Mouse (Mus musculus) heart, embryonic 11.5 days (tissue): Measurements from ENCODE around the gene B3gnt7. TPM values are rescaled to one million over a fixed set of nuclear protein-coding genes. Genes with fewer than 3 reads are reported as not detected.
A peak's percentile ranks its signal among the peaks of the same experiment; 100 is the strongest.
"Not testable (repeated sequence)": the region's sequence is repeated elsewhere in the genome, so short reads cannot be mapped to it uniquely, and the experiment has no call there.

Source experiments
- ATAC-seq: fragments of 200-750 bp; cut with Nextera tagmentation; replicated peaks from 2 replicates; pipeline ENCODE4 v1.8.0; 2017; ENCODE audit warnings: moderate library complexity; ENCODE audit not compliant: insufficient number of reproducible peaks, low FRiP score, low TSS enrichment
- H3K27ac ChIP-seq: fragments of 300-500 bp; sonication (generic); 2 replicates; pipeline ENCODE4 v1.5.1; 2014; ENCODE audit warnings: mild to moderate bottlenecking, low read depth, low read length
- H3K27me3 ChIP-seq: fragments of 300-500 bp; sonication (generic); 2 replicates; pipeline ENCODE4 v1.6.1; 2014; ENCODE audit warnings: mild to moderate bottlenecking, low read length, mixed read lengths; ENCODE audit not compliant: control insufficient read depth, insufficient read depth
- H3K36me3 ChIP-seq: fragments of 300-500 bp; sonication (generic); 2 replicates; pipeline ENCODE4 v1.6.1; 2014; ENCODE audit warnings: mild to moderate bottlenecking, low read length, moderate library complexity, mixed read lengths; ENCODE audit not compliant: control insufficient read depth, insufficient read depth
- H3K4me1 ChIP-seq: fragments of 300-500 bp; sonication (generic); 2 replicates; pipeline ENCODE4 v1.6.1; 2014; ENCODE audit warnings: low read length; ENCODE audit not compliant: control insufficient read depth, insufficient read depth
- H3K4me2 ChIP-seq: fragments of 300-500 bp; sonication (generic); 2 replicates; pipeline ENCODE4 v1.6.1; 2014; ENCODE audit warnings: mild to moderate bottlenecking, moderate library complexity
- H3K4me3 ChIP-seq: fragments of 300-500 bp; sonication (generic); 2 replicates; pipeline ENCODE4 v1.5.1; 2014; ENCODE audit warnings: low read depth, low read length
- H3K9ac ChIP-seq: fragments of 300-500 bp; sonication (generic); 2 replicates; pipeline ENCODE4 v1.6.1; 2014; ENCODE audit warnings: mild to moderate bottlenecking, low read depth, low read length, moderate library complexity
- H3K9me3 ChIP-seq: fragments of 300-500 bp; sonication (generic); replicated peaks from 2 replicates; pipeline ENCODE4 v1.6.1; 2016; ENCODE audit warnings: low read length; ENCODE audit not compliant: control insufficient read depth
- WGBS: fragments of 180-500 bp; shearing (Covaris S2); extraction: QIAGEN DNeasy Blood & Tissue Kit; methylation state at CpG from one replicate; pipeline ENCODE4 v1.1.7; 2014; ENCODE audit not compliant: insufficient replicate concordance; 5-methylcytosine and 5-hydroxymethylcytosine counted together
- polyA plus RNA-seq: library from polyadenylated mRNA; unstranded; fragments of >200 nt; fragmentation: Nextera tagmentation; extraction: Ambion mirVana; gene quantifications from 2 replicates; pipeline ENCODE4 v1.2.1, GENCODE M21; 2014

Gene B3gnt7
- polyA plus RNA-seq, 1 experiment from 2014 or later = 7.0 TPM

DNA sequence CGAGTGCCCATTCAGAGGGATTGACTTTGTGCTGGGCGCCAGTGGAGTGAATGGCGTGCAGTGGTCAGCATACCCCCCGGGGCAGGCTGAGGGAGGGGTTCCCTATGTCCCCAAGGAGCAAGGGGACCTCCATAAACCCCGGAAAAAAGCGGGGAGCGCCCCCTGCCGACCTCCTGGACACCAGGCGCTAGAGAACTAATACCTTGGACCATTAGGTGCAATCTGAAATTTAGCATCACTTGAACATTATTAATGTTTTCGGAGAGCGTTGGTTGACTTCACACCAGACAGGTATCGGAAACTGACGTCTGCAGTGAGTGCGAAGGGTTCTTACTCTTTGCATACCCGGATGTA is 11.1 kb downstream of the B3gnt7 start:
- Histone ChIP-seq H3K4me2 (peak overlapping the region; percentile 46), H3K4me3 (no peak overlapping the region), H3K36me3 (no peaks in the 10 kb centered on the region), H3K27me3 (peaks cover 3% of the 10 kb centered on the region; the same call in 1 of the 2 replicates), H3K4me1 (0 out of 2 replicates have a peak, but pooled peaks cover 2% of the 10 kb centered on the region), H3K9ac (no peak overlapping the region), H3K9me3 (no peaks in the 10 kb centered on the region), H3K27ac (no peak overlapping the region)
- 24% methylated on average over 15 of the region's 15 CpGs for WGBS
- no peak for ATAC-seq

- no peak overlapping the region for H3K27ac ChIP-seq
- H3K27me3 ChIP-seq = no peaks in the 10 kb centered on the region
- no peaks in the 10 kb centered on the region for H3K36me3 ChIP-seq
- H3K4me1 ChIP-seq = no peaks in the 10 kb centered on the region
- 78% methylated on average over 6 of the region's 8 CpGs for WGBS
- H3K9me3 ChIP-seq = no peaks in the 10 kb centered on the region
- no peak overlapping the region for H3K4me2 ChIP-seq
- no peak overlapping the region for H3K9ac ChIP-seq
- ATAC-seq = no peak
- no peak overlapping the region for H3K4me3 ChIP-seq
Measured at GRCm38 (mm10) chr1:86320822-86321413, 18.3 kb downstream of the B3gnt7 start.

DNA sequence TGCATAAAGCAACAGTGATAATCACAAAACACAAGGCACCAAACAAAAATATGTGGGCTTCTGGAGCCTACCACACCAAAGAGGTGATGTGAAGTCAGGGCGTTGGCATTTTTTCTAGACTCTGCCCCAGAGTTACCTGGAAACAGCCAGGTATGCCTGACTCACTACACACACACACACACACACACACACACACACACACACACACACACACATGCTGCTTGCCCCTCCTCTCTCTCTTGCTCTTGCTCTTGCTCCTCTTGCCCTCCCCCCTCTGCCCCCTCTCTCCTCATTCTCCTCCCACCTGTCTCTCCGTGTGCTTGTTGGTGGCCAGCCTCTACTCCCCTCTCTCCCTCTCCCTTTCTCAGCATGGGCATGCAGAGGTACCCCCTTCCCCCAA is 33.7 kb downstream of the B3gnt7 start:
- no peaks in the 10 kb centered on the region for H3K36me3 ChIP-seq
- H3K27ac ChIP-seq = no peak overlapping the region
- no peaks in the 10 kb centered on the region for H3K4me1 ChIP-seq
- no peak for ATAC-seq
- H3K27me3 ChIP-seq = no peaks in the 10 kb centered on the region
- 52% methylated on average over 2 of the region's 2 CpGs for WGBS
- no peak overlapping the region for H3K4me3 ChIP-seq
- H3K9me3 ChIP-seq = no peaks in the 10 kb centered on the region
- no peak overlapping the region for H3K9ac ChIP-seq
- no peak overlapping the region for H3K4me2 ChIP-seq

DNA sequence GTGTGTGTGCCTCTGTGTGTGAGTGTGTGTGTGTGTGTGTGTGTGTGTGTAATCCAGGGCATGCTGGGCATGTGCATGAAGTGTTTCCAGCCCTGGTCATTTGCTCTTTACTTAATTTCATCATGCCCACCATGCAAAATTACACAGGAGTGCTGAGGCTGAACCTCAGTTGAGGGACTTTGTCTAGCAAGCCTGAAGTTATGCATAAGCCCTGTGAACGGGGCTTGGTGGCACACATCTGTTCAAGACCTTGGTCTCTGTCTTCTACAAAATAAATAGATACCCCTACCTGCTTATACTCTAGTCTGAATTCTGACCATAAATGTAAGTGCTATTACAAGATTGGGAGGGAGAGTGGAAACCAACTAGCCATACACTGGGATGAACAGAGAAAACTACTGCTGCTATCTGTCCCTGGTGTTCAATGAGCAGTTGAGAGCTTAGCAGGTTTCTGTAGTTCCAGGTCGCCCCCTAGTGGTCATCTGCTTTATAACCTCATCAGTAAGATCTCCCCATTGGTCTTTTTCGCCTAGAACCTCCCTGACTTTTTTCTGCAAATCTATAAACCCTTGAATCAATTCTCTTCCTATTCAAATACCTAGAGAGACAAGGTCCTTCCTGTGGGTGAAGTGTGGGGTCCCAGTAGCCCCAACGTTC is 36.7 kb downstream of the B3gnt7 start:
- H3K4me1 ChIP-seq = no peaks in the 10 kb centered on the region
- H3K36me3 ChIP-seq = no peaks in the 10 kb centered on the region
- no peak overlapping the region for H3K27ac ChIP-seq
- H3K4me3 ChIP-seq = no peak overlapping the region
- H3K4me2 ChIP-seq = no peak overlapping the region
- WGBS = 32% methylated on average over 4 of the region's 4 CpGs
- ATAC-seq = no peak
- H3K9ac ChIP-seq = no peak overlapping the region
- no peaks in the 10 kb centered on the region for H3K27me3 ChIP-seq
- no peaks in the 10 kb centered on the region for H3K9me3 ChIP-seq

DNA sequence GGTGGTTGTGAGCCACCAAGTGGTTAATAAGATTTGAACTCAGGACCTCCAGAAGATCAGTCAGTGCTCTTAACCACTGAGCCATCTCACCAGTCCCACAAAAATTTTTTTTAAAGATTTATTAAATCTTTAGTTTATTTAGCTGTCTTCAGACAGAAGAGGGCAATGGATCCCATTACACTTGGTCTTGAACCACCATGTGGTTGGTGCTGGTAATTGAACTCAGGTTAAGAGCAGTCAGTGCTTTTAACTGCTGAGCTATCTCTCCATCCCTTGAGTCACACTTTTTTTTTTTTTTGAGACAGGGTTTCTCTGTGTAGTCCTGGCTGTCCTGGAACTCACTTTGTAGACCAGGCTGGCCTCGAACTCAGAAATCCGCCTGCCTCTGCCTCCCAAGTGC is 38.5 kb downstream of the B3gnt7 start:
- WGBS = 75% methylated on average over 2 of the region's 2 CpGs
- not testable (repeated sequence) for H3K36me3 ChIP-seq, H3K9me3 ChIP-seq, H3K27me3 ChIP-seq, H3K4me1 ChIP-seq, ATAC-seq, H3K27ac ChIP-seq, H3K4me2 ChIP-seq, H3K4me3 ChIP-seq, H3K9ac ChIP-seq

DNA sequence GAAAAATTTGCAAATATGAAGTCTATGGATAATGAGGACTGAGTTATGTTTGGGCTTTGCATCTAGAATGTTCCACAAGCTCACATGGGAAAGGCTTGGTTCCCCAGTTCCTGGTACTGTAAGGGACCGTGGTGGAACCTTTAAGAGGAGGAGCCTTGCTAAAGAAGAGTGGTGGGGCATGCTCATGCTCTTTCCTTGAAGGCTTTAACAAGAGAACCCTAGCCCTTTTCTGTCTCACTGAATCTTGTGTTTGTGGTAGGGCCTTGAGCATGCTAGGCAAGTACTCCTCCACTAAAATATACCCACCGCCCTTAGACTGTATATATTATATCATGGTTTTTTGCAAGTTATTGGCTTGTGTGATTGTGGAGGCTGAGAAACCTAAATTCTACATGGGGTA is 39.7 kb downstream of the B3gnt7 start:
- ATAC-seq = no peak
- H3K4me1 ChIP-seq = no peaks in the 10 kb centered on the region
- no peak overlapping the region for H3K4me2 ChIP-seq
- no peak overlapping the region for H3K27ac ChIP-seq
- no peaks in the 10 kb centered on the region for H3K9me3 ChIP-seq
- no peaks in the 10 kb centered on the region for H3K27me3 ChIP-seq
- H3K4me3 ChIP-seq = no peak overlapping the region
- no peaks in the 10 kb centered on the region for H3K36me3 ChIP-seq
- H3K9ac ChIP-seq = no peak overlapping the region
- WGBS = 91% methylated on average over 2 of the region's 2 CpGs

- no peak overlapping the region for H3K4me3 ChIP-seq
- 84% methylated on average over 1 of the region's 1 CpGs for WGBS
- H3K9me3 ChIP-seq = no peaks in the 10 kb centered on the region
- H3K9ac ChIP-seq = no peak overlapping the region
- no peaks in the 10 kb centered on the region for H3K4me1 ChIP-seq
- ATAC-seq = no peak
- no peak overlapping the region for H3K27ac ChIP-seq
- H3K27me3 ChIP-seq = no peaks in the 10 kb centered on the region
- no peak overlapping the region for H3K4me2 ChIP-seq
- H3K36me3 ChIP-seq = peaks cover under 1% of the 10 kb centered on the region; the same call in 1 of the 2 replicates
Measured at GRCm38 (mm10) chr1:86343087-86343645, 40.5 kb downstream of the B3gnt7 start.

GRCm38 (mm10) chr1:86343969-86344861 is 41.6 kb downstream of the B3gnt7 start:
- ATAC-seq = no peak
- WGBS = 52% methylated on average over 4 of the region's 4 CpGs
- no peak overlapping the region for H3K27ac ChIP-seq

More at GRCm38 (mm10) chr1:86343969-86344861, 41.6 kb downstream of the B3gnt7 start:
- H3K4me3 ChIP-seq = no peak overlapping the region
- H3K27me3 ChIP-seq = no peaks in the 10 kb centered on the region
- H3K4me1 ChIP-seq = no peaks in the 10 kb centered on the region
- H3K9me3 ChIP-seq = no peaks in the 10 kb centered on the region
- H3K36me3 ChIP-seq = peaks cover 6% of the 10 kb centered on the region
- H3K4me2 ChIP-seq = no peak overlapping the region
- H3K9ac ChIP-seq = no peak overlapping the region
